Mouse (Mus musculus) embryonic facial prominence, embryonic 11.5 days (tissue): ENCODE measurements around the gene Fndc5. TPM values are rescaled to one million over a fixed set of nuclear protein-coding genes. Genes with fewer than 3 reads are reported as not detected.

ENCODE experiments used
- ATAC-seq: fragments of 200-750 bp; cut with Nextera tagmentation; replicated peaks from 2 replicates; pipeline ENCODE4 v1.8.0; 2017; ENCODE audit warnings: low read depth; ENCODE audit not compliant: insufficient number of reproducible peaks, low FRiP score, low TSS enrichment
- DNase-seq: peaks from one replicate; pipeline ENCODE4 v3.0.0-alpha.2; 2015; ENCODE audit warnings: low spot score
- H3K27ac ChIP-seq: fragments of 300-500 bp; sonication (generic); replicated peaks from 2 replicates; pipeline ENCODE4 v1.5.1; 2014; ENCODE audit warnings: mild to moderate bottlenecking, low read depth, low read length, control low read depth
- H3K27me3 ChIP-seq: fragments of 300-500 bp; sonication (generic); 2 replicates; pipeline ENCODE4 v1.6.1; 2014; ENCODE audit warnings: mild to moderate bottlenecking, low read length, moderate library complexity, mixed read lengths; ENCODE audit not compliant: control insufficient read depth, insufficient read depth
- H3K36me3 ChIP-seq: fragments of 300-500 bp; sonication (generic); replicated peaks from 2 replicates; pipeline ENCODE4 v1.6.1; 2014; ENCODE audit warnings: low read depth, mild to moderate bottlenecking, low read length, moderate library complexity, mixed read lengths; ENCODE audit not compliant: control insufficient read depth, insufficient read depth
- H3K4me1 ChIP-seq: fragments of 300-500 bp; sonication (generic); 2 replicates; pipeline ENCODE4 v1.6.1; 2014; ENCODE audit warnings: low read length, mixed read lengths; ENCODE audit not compliant: control insufficient read depth, insufficient read depth
- H3K4me2 ChIP-seq: fragments of 300-500 bp; sonication (generic); 2 replicates; pipeline ENCODE4 v1.6.1; 2014; ENCODE audit warnings: low read depth, mild to moderate bottlenecking, control low read depth, low read length, moderate library complexity
- H3K4me3 ChIP-seq: fragments of 300-500 bp; sonication (generic); 2 replicates; pipeline ENCODE4 v1.5.1; 2014; ENCODE audit warnings: low read depth, low read length, control low read depth
- H3K9ac ChIP-seq: fragments of 300-500 bp; sonication (generic); replicated peaks from 2 replicates; pipeline ENCODE4 v1.6.1; 2014; ENCODE audit warnings: mild to moderate bottlenecking, control low read depth, low read length
- H3K9me3 ChIP-seq: fragments of 300-500 bp; sonication (generic); replicated peaks from 2 replicates; pipeline ENCODE4 v1.6.1; 2016; ENCODE audit warnings: mild to moderate bottlenecking, low read length, inconsistent platforms, mixed read lengths; ENCODE audit not compliant: control insufficient read depth
- WGBS: fragments of 180-500 bp; shearing (Covaris S2); extraction: QIAGEN DNeasy Blood & Tissue Kit; methylation state at CpG from one replicate; pipeline ENCODE4 v1.1.7; 2014; 5-methylcytosine and 5-hydroxymethylcytosine counted together
- polyA plus RNA-seq: library from polyadenylated mRNA; unstranded; fragments of >200 nt; fragmentation: Nextera tagmentation; extraction: Ambion mirVana; gene quantifications from 2 replicates; pipeline ENCODE4 v1.2.1, GENCODE M21; 2014

Gene Fndc5
- 2.8 and 3.8 TPM in 2 replicates for polyA plus RNA-seq

DNA sequence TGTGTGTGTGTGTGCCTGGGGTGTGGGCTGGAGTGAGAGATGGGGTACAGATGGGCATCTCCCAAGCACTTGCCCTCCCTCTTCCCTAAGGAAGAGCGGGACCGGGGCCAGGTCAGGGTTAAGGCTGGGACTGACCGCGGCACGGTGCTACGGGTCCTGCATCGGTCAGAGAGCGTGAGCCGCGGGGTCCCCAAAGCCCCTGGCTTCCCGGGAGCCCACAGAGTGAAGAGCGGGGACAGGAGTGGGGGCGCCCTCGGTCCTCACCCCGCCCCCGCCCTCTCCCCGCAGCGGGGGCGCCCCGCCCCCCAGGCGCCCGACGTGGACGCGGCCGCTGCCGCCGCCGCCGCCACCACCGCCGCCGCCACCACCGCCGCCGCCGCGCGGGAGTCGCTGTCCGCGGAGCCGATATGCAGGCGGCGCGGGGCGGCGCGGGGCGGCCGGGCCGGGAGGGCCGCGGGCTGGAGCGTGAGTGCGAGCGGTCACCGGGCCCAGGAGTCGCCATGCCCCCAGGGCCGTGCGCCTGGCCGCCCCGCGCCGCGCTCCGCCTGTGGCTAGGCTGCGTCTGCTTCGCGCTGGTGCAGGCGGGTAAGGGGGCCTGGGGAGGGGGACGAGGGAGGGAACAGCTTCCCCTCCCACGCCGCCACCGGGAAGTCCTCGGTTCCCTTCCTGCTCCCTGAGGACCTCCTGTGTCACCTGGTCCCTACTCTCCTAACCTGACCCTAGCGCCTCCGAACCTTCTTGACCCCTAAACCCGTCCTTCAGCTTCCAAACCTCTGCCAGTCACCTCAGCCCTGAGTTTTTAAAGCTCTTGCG, at the start of gene Fndc5:
Fndc5 (plus strand) TSS at position 421 of the 813 bp plus-strand sequence.
- Histone ChIP-seq H3K27ac (no peak within 1 kb of the TSS), H3K9ac (peak within 1 kb of the TSS; percentile 68), H3K27me3 (peaks cover 23% of the 10 kb centered on the region), H3K9me3 (no peaks in the 10 kb centered on the region), H3K4me1 (peaks cover 3% of the 10 kb centered on the region; the same call in 1 of the 2 replicates), H3K36me3 (no peaks in the 10 kb centered on the region), H3K4me3 (peak within 1 kb of the TSS; percentile 54), H3K4me2 (peak within 1 kb of the TSS; percentile 96)
- ATAC-seq (0 out of 2 replicates have a peak, but pooled peaks have one; percentile 21), DNase-seq (peak; percentile 44)
- whole genome bisulfite sequencing = 0% methylated on average over 35 of the region's 80 CpGs

DNA sequence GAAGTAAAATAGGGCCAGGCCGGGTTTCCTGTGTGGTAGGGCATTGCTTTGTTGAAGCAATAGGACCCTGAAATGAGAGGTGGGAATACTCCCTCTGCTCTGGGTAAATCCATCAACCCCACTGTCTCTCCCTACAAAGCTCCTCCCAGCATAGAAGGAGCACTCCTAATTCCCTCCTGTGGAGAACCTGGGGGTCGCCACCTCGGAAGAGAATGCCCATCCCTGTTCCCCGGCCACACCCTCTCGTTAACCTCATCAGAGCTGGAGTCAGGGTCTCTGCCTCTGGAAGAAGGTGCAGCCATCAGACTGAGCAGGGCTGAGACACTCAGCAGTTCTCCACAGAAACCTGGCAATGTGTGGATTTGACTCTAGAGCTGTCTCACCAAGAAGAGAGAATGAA, 48.9 kb upstream of the Fndc5 start:
- Histone ChIP-seq H3K9ac (no peak overlapping the region), H3K4me3 (no peak overlapping the region), H3K27me3 (no peaks in the 10 kb centered on the region), H3K36me3 (no peaks in the 10 kb centered on the region), H3K27ac (no peak overlapping the region), H3K9me3 (no peaks in the 10 kb centered on the region), H3K4me1 (no peaks in the 10 kb centered on the region), H3K4me2 (no peak overlapping the region)
- ATAC-seq = no peak
- DNase-seq = no peak
- 46% methylated on average over 5 of the region's 5 CpGs for WGBS

DNA sequence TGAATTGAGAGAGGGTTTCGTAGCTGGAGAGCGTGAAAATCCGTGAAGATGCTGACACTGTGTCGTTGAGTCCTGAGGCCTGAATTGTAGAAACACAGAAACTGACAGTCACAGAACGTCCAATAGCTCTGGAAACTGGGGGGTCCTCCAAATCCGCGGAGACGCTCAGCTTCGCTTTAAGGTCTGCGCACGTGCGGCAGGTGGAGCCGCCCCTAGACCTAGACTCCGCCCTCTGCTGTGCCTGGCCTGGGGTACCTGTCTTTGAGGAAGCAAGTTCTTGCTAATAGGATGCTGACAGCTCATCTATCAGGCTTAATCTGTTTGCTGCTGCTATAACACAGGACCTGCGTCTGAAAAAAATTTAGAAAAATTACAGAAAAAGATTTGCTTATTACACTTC, 41.5 kb upstream of the Fndc5 start:
- H3K4me2 ChIP-seq = no peak overlapping the region
- WGBS = 30% methylated on average over 15 of the region's 15 CpGs
- no peak overlapping the region for H3K9ac ChIP-seq
- no peak for ATAC-seq
- no peak for DNase-seq
- H3K27me3 ChIP-seq = no peaks in the 10 kb centered on the region
- no peaks in the 10 kb centered on the region for H3K9me3 ChIP-seq
- no peaks in the 10 kb centered on the region for H3K36me3 ChIP-seq
- H3K4me1 ChIP-seq = no peaks in the 10 kb centered on the region
- H3K27ac ChIP-seq = no peak overlapping the region
- H3K4me3 ChIP-seq = no peak overlapping the region

DNA sequence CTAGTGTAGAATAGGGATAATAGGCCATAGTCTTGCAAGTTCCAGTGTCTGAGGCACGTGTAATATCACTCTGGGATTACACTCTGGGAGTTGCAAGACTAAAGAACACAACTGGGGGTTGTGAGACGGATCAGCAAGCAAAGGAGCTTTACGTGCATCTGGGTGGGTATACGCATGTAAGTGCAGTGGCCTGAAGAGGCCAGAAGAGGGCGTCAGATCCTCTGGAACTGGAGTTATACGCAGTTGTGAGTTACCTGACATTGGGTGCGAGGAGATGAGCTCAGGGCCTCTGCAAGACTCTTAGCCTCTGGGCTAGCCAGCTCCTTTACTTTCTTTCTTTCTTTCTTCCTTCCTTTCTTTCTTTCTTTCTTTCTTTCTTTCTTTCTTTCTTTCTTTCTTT, 39.8 kb upstream of the Fndc5 start:
- H3K27me3 ChIP-seq = no peaks in the 10 kb centered on the region
- WGBS = 78% methylated on average over 7 of the region's 7 CpGs
- no peak overlapping the region for H3K27ac ChIP-seq
- no peak overlapping the region for H3K4me2 ChIP-seq
- no peaks in the 10 kb centered on the region for H3K9me3 ChIP-seq
- DNase-seq (no peak), ATAC-seq (no peak)
- no peak overlapping the region for H3K9ac ChIP-seq
- no peaks in the 10 kb centered on the region for H3K4me1 ChIP-seq
- H3K4me3 ChIP-seq = no peak overlapping the region
- no peaks in the 10 kb centered on the region for H3K36me3 ChIP-seq

DNA sequence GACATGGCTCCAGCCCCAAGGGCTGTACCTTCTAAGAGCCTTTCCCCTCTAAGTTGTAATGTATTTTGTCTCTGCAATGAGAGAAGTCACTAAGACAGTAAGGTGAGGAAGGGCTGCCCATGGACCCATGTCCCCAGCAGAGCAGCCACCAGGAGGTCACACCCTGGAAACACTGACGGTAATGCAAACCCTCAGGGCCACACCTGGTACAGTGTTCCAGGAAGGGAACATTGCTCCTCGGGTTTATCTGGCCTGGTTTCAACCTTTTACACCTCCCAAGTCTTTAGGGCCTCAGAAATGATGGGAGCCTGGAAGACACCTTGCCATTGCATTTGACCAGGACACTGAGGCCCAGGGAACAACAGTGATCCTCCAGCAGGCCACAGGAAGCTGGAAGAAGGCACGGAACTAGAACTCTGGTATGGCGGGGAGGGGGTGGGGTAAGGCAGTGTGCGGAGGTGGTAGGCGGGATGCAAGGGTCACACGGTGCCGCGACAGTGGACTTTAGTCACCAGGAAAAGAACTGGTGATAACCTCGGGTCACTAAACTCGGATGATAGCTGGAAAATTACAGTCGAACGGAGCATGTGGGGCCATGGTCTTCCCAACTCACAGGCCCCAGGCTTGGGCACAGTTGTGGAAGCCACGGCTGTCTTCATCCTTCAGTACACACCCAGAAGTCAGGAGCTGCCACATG, 34.5 kb upstream of the Fndc5 start:
- Histone ChIP-seq H3K27me3 (peaks cover 22% of the 10 kb centered on the region), H3K27ac (no peak overlapping the region), H3K4me3 (no peak overlapping the region), H3K4me2 (no peak overlapping the region), H3K4me1 (peaks cover 4% of the 10 kb centered on the region), H3K9ac (no peak overlapping the region), H3K36me3 (no peaks in the 10 kb centered on the region), H3K9me3 (no peaks in the 10 kb centered on the region)
- no peak for ATAC-seq
- DNase-seq = no peak
- whole genome bisulfite sequencing = 82% methylated on average over 14 of the region's 14 CpGs

DNA sequence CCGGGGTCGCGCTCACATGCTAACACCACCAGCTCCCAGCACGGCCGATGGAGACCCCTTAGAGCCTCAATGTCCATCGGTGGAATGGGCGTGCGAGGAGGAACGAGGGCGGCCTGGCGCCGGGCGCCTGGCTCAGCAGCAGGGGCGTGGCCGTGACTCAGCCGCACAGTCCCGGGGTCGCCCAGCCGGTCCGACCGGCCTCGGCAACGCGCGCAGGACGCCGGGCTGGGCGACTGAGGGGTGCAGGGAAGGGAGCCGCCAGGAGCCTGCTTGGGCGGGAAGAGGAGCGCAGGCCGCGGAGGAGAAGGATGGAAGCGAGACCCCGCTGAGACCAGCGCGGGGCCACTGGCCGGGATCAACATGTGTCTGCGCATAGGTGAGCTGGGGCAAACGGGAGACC, 31.4 kb upstream of the Fndc5 start, which contains the start of gene Tmem54:
Tmem54 (plus strand) TSS at position 193 of the 400 bp plus-strand sequence.
- DNase-seq = peak; percentile 54
- no peaks in the 10 kb centered on the region for H3K36me3 ChIP-seq
- ATAC-seq = peak; percentile 69
- H3K9me3 ChIP-seq = no peaks in the 10 kb centered on the region
- H3K4me1 ChIP-seq = peaks cover 4% of the 10 kb centered on the region
- H3K4me2 ChIP-seq = peak within 1 kb of the TSS; percentile 58
- peak within 1 kb of the TSS; percentile 32 for H3K9ac ChIP-seq
- H3K27ac ChIP-seq = no peak within 1 kb of the TSS
- peak within 1 kb of the TSS; percentile 24 for H3K4me3 ChIP-seq
- peaks cover 22% of the 10 kb centered on the region for H3K27me3 ChIP-seq
- under 1% methylated on average over 40 of the region's 40 CpGs for WGBS

DNA sequence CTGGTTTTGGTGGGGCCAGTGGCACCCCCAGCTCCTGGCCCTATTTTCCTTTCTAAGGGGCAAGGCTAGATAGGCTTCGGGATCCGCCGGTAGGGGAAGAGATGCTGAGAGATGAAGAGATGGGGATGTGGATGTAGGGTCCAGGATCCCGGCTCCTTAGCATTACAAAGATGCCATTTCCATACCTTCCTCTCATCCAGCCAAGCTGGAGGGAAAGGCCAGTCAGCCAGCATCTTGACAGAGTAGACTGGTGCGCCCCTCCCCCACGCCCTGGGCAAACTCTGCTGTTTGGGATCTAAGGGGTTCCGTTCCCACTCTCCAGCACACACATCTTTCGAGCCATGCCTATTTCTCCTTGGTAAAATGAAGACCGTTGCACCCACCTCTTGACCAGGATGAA, 30.7 kb upstream of the Fndc5 start:
- no peak overlapping the region for H3K27ac ChIP-seq
- DNase-seq (peak; percentile 25), ATAC-seq (no peak)
- H3K36me3 ChIP-seq = no peaks in the 10 kb centered on the region
- H3K27me3 ChIP-seq = peaks cover 22% of the 10 kb centered on the region
- H3K9me3 ChIP-seq = no peaks in the 10 kb centered on the region
- peaks cover 4% of the 10 kb centered on the region for H3K4me1 ChIP-seq
- no peak overlapping the region for H3K9ac ChIP-seq
- no peak overlapping the region for H3K4me3 ChIP-seq
- WGBS = 11% methylated on average over 9 of the region's 9 CpGs
- H3K4me2 ChIP-seq = no peak overlapping the region

DNA sequence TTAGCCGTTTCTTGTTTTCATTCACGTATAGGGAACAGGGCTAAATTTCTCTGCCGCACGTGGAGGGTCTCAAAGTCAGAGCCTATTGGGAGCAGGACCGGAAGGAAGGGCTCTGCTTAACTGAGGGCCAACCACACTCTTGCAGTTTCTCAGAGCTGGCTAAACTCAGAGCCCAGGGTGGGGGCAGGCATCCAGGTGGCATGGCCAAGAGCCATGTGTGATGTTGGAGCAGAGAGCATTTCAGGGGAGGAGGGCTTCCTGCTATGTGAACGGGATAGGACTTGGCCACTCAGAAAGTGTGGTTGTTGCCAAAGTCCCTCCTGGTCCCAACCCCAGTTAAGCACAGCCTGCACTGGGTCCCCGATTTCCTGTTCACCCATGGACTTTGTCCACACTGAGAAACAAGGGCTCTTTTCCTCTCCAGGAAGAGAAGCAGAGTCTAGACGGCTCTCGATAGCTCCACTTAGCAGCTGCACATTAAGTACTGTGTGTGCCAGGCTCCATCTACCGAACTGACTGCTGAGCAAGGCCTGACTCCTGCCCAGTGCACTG, 29.4 kb upstream of the Fndc5 start:
- H3K27ac ChIP-seq = no peak overlapping the region
- no peaks in the 10 kb centered on the region for H3K36me3 ChIP-seq
- H3K9me3 ChIP-seq = no peaks in the 10 kb centered on the region
- no peak overlapping the region for H3K4me3 ChIP-seq
- peaks cover 4% of the 10 kb centered on the region for H3K4me1 ChIP-seq
- ATAC-seq (no peak), DNase-seq (no peak)
- peaks cover 22% of the 10 kb centered on the region for H3K27me3 ChIP-seq
- 72% methylated on average over 10 of the region's 10 CpGs for WGBS
- H3K4me2 ChIP-seq = no peak overlapping the region
- H3K9ac ChIP-seq = no peak overlapping the region
